Mouse (Mus musculus): ENCODE results near the gene Emcn. TPM values are rescaled to one million over a fixed set of nuclear protein-coding genes. Genes with fewer than 3 reads are reported as not detected.

Gene Emcn
- total RNA-seq, 1 experiment = not detected

- Histone ChIP-seq H3K4me3 (ENCODE audit: insufficient read depth in 1 of 2, low read depth in 1 of 2, low read length in 2 of 2, poor library complexity in 1 of 2, severe bottlenecking in 1 of 2) (no peak overlapping the region), H3K27ac (ENCODE audit: insufficient read depth, low read depth, low read length, poor library complexity, severe bottlenecking) (no peak overlapping the region), H3K36me3 (ENCODE audit: control insufficient read depth, insufficient read depth, low read length, poor library complexity, severe bottlenecking) (no peaks in the 10 kb centered on the region), H3K9me3 (ENCODE audit: control insufficient read depth, insufficient read depth, low read depth, low read length) (no peaks in the 10 kb centered on the region), H3K4me1 (ENCODE audit: control insufficient read depth in 2 of 2, insufficient read depth in 2 of 2, low read length in 2 of 2, poor library complexity in 1 of 2) (no peaks in the 10 kb centered on the region), H3K9ac (ENCODE audit: insufficient read depth, low read depth, low read length, poor library complexity, severe bottlenecking) (no peak overlapping the region)
- in situ Hi-C loops (cut with MboI; ENCODE audit: low sequenced_read_pairs in 2 of 2, unreplicated experiment in 2 of 2) = no loop called here
- TF ChIP-seq ZNF384 (IDR thresholded peaks at IDR 0.05; ENCODE audit: low read depth, low read length) = no peak
- TF ChIP-seq MAFK (IDR thresholded peaks at IDR 0.05; ENCODE audit: insufficient read depth, low read depth, low read length) = peak; percentile 94
- TF ChIP-seq CHD2 (IDR thresholded peaks at IDR 0.05; ENCODE audit: low read depth, low read length) = no peak
- no peak for DNase-seq (ENCODE audit: low read depth, low spot score)
Observed at GRCm38 (mm10) chr3:137367123-137367825, 26.4 kb downstream of the Emcn start.

GRCm38 (mm10) chr3:137367826-137368325 is 27.0 kb downstream of the Emcn start:
- H3K36me3 ChIP-seq (ENCODE audit: control insufficient read depth, insufficient read depth, low read length, poor library complexity, severe bottlenecking) = no peaks in the 10 kb centered on the region
- no peak overlapping the region for H3K27ac ChIP-seq (ENCODE audit: insufficient read depth, low read depth, low read length, poor library complexity, severe bottlenecking)
- DNase-seq (ENCODE audit: low read depth, low spot score) = no peak
- H3K4me3 ChIP-seq (ENCODE audit: insufficient read depth in 1 of 2, low read depth in 1 of 2, low read length in 2 of 2, poor library complexity in 1 of 2, severe bottlenecking in 1 of 2) = no peak overlapping the region
- H3K9ac ChIP-seq (ENCODE audit: insufficient read depth, low read depth, low read length, poor library complexity, severe bottlenecking) = no peak overlapping the region
- no peaks in the 10 kb centered on the region for H3K9me3 ChIP-seq (ENCODE audit: control insufficient read depth, insufficient read depth, low read depth, low read length)
- in situ Hi-C loops (cut with MboI; ENCODE audit: low sequenced_read_pairs in 2 of 2, unreplicated experiment in 2 of 2) = no loop called here
- no peak for TF ChIP-seq ZC3H11A (IDR thresholded peaks at IDR 0.05; ENCODE audit: borderline replicate concordance, low read depth, low read length)
- no peak for TF ChIP-seq ZNF384 (IDR thresholded peaks at IDR 0.05; ENCODE audit: low read depth, low read length)
- no peak for TF ChIP-seq MAFK (IDR thresholded peaks at IDR 0.05; ENCODE audit: insufficient read depth, low read depth, low read length)
- no peak for TF ChIP-seq CHD2 (IDR thresholded peaks at IDR 0.05; ENCODE audit: low read depth, low read length)
- no peak for TF ChIP-seq HCFC1 (IDR thresholded peaks at IDR 0.05; ENCODE audit: borderline replicate concordance, insufficient read depth, low read length)
- no peaks in the 10 kb centered on the region for H3K4me1 ChIP-seq (ENCODE audit: control insufficient read depth in 2 of 2, insufficient read depth in 2 of 2, low read length in 2 of 2, poor library complexity in 1 of 2)

DNA sequence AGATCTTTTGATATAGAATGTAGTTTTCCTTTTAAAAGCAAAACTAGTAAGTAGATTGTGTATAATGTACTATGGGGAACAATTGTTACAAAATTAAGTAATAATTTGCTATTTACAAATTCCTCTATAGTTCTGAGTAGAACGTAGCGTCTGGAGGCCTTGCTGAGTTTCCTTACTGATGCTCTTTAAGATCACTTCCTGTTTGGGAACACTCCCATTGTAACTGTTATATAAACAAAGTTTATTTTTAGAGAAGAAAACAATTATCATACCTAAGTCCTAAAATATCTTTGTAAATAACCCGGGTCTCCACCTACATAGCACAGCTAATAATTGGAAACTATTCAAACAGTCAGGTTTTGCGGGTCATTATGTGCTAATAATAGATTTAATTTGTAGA is 32.0 kb downstream of the Emcn start:
- TF ChIP-seq ZC3H11A (IDR thresholded peaks at IDR 0.05; ENCODE audit: borderline replicate concordance, low read depth, low read length) (no peak), MAFK (IDR thresholded peaks at IDR 0.05; ENCODE audit: insufficient read depth, low read depth, low read length) (no peak), ZNF384 (IDR thresholded peaks at IDR 0.05; ENCODE audit: low read depth, low read length) (no peak), CHD2 (IDR thresholded peaks at IDR 0.05; ENCODE audit: low read depth, low read length) (no peak), HCFC1 (IDR thresholded peaks at IDR 0.05; ENCODE audit: borderline replicate concordance, insufficient read depth, low read length) (no peak)
- Histone ChIP-seq H3K9ac (ENCODE audit: insufficient read depth, low read depth, low read length, poor library complexity, severe bottlenecking) (no peak overlapping the region), H3K4me3 (ENCODE audit: insufficient read depth in 1 of 2, low read depth in 1 of 2, low read length in 2 of 2, poor library complexity in 1 of 2, severe bottlenecking in 1 of 2) (no peak overlapping the region), H3K36me3 (ENCODE audit: control insufficient read depth, insufficient read depth, low read length, poor library complexity, severe bottlenecking) (no peaks in the 10 kb centered on the region), H3K4me1 (ENCODE audit: control insufficient read depth in 2 of 2, insufficient read depth in 2 of 2, low read length in 2 of 2, poor library complexity in 1 of 2) (no peaks in the 10 kb centered on the region), H3K9me3 (ENCODE audit: control insufficient read depth, insufficient read depth, low read depth, low read length) (no peaks in the 10 kb centered on the region), H3K27ac (ENCODE audit: insufficient read depth, low read depth, low read length, poor library complexity, severe bottlenecking) (no peak overlapping the region)
- in situ Hi-C loops (cut with MboI; ENCODE audit: low sequenced_read_pairs in 2 of 2, unreplicated experiment in 2 of 2) = no loop called here
- DNase-seq (ENCODE audit: low read depth, low spot score) = no peak

DNA sequence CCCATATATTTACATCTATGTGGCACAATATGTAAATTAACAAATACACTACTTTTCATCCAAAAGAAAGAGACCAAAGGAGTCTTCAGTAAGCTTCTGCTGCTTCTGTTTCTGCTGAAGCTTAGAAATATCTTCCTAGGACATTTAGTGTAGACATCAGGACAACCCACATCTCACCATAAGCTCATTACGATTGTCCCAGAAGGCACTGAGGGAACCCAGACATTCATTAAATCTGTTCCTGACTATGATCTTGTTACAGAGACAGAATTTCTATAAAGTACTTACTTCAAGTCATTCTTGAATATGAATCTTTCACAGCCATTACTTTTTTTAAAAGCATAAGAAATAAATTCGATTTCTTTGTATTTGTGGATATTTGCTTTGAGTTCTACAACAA is 41.4 kb downstream of the Emcn start:
- Histone ChIP-seq H3K4me1 (ENCODE audit: control insufficient read depth in 2 of 2, insufficient read depth in 2 of 2, low read length in 2 of 2, poor library complexity in 1 of 2) (no peaks in the 10 kb centered on the region), H3K4me3 (ENCODE audit: insufficient read depth in 1 of 2, low read depth in 1 of 2, low read length in 2 of 2, poor library complexity in 1 of 2, severe bottlenecking in 1 of 2) (no peak overlapping the region), H3K36me3 (ENCODE audit: control insufficient read depth, insufficient read depth, low read length, poor library complexity, severe bottlenecking) (no peaks in the 10 kb centered on the region), H3K9ac (ENCODE audit: insufficient read depth, low read depth, low read length, poor library complexity, severe bottlenecking) (no peak overlapping the region), H3K9me3 (ENCODE audit: control insufficient read depth, insufficient read depth, low read depth, low read length) (no peaks in the 10 kb centered on the region), H3K27ac (ENCODE audit: insufficient read depth, low read depth, low read length, poor library complexity, severe bottlenecking) (no peak overlapping the region)
- TF ChIP-seq ZNF384 (IDR thresholded peaks at IDR 0.05; ENCODE audit: low read depth, low read length) = no peak
- TF ChIP-seq MAFK (IDR thresholded peaks at IDR 0.05; ENCODE audit: insufficient read depth, low read depth, low read length) = no peak
- no peak for TF ChIP-seq ZC3H11A (IDR thresholded peaks at IDR 0.05; ENCODE audit: borderline replicate concordance, low read depth, low read length)
- TF ChIP-seq CHD2 (IDR thresholded peaks at IDR 0.05; ENCODE audit: low read depth, low read length) = no peak
- TF ChIP-seq HCFC1 (IDR thresholded peaks at IDR 0.05; ENCODE audit: borderline replicate concordance, insufficient read depth, low read length) = no peak
- in situ Hi-C loops (cut with MboI; ENCODE audit: low sequenced_read_pairs in 2 of 2, unreplicated experiment in 2 of 2) = no loop called here
- DNase-seq (ENCODE audit: low read depth, low spot score) = no peak
